Mouse (Mus musculus): Measurements from ENCODE around the gene Ncapg2.

Ncapg2 gene

DNA sequence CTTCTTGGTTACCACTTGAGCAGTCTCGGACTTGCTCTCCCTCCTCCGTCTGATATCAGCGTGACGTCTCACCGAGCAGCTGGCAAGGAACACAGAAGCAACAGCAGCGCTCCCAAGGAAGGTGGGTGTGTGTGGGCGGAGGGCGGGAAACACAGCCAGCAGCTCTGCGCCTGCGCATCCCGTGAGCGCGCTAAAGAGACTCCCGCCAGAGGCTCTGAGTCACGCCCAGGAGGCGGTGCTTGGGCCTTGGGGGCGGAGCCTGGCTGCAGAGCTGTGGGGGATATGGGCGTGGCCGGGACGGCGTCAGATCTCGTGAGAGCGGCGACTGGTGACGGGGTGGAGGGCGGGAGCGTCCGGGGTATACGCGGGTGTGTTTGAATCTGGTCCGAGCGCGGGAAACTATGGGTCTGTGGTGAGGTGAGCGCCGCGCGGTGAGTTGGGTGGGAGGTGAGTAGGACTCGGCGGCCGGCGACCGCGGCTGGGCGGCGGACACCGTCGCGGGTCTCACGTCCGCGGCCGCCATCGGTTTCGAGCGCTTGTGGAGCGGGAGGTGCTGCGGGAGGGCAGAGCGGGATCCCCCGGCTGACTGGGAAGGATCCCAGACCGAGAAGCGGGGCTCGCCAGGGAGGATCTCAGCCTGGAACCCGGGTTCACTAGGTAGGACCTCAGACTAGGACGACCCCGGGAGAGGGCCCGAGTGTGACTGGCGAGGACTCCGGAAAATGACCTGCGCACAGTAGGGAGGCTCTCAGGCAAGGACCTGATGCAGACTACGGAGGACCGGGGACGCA is at the start of gene Ncapg2:
Ncapg2 (plus strand) TSS at position 358 of the 791 bp plus-strand sequence.
- peak; percentile 97 to 99 for DNase-seq

DNA sequence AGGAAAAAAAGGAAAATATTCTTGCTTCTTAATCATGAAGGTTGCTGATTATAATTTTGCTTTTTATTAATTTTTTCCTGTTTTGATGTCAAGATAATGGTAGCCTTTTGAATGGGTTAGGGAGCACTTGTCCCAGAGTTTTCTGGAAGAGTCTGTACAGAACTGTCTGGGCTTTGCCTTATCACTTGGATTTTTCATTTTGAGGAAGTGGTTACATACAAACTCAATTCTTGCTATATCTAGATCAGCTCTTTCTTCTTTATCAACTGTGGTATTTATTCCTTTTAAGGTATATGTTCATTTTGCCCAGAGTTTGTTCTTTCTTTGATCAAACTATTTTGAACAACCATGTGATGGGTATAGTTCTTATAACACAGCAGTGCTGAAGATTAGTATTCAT is 43.1 kb upstream of the Ncapg2 start:
- no peak for DNase-seq

DNA sequence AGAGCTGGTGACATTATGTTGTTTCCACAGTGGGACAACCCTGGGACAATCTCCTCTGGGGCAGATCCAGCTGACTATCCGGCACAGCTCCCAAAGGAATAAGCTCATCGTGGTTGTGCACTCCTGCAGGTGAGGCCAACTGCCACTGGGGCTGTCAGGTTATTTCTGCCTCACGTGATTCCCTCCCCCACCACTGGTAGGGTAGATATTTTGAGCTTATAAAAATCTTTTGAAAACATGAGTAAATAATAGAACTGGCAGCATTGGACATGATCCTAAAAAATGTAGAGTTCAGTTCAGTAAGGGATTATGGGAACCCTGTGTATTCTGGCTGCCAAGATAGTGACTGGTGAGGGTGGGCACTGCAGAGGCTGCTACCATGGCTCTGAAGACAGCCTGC is 38.3 kb upstream of the Ncapg2 start:
- DNase-seq = no peak

DNA sequence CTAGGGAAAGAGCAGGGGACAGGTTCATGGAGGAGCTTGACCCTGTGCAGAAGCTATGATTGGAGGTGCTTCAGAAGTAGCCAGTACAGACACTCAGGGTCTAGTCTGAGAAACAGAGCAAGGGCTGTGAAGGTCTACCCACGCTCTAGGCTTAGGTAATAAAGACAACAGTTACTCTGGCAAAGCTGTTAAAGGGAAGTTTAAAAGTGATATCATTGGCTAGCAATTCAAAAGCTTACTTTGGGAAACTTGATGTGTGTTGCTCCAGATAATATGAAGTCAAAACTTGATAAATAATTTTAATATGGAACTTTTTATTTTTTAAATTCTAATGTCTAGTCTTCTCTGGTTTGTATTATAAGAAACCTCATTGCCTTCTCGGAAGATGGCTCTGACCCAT is 37.9 kb upstream of the Ncapg2 start:
- no peak for DNase-seq

DNA sequence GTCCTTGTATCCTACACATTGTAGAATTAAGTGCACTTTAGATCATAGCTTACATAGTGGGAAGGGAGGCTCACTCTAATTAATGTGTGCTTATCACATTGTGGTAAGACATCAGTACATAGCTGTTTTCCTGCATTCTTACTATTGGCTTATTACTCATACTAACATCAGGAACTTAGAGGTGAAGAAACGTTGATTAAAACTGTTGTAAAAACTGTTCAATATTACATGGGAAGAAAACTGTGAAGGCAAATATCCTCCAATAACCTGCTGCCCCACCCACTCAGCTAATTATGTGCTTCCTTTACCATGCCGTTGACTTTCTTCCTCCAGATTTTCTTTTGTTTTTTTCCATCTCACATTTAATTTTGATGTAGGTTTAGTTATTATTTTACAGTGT is 36.3 kb upstream of the Ncapg2 start:
- no peak for DNase-seq

DNA sequence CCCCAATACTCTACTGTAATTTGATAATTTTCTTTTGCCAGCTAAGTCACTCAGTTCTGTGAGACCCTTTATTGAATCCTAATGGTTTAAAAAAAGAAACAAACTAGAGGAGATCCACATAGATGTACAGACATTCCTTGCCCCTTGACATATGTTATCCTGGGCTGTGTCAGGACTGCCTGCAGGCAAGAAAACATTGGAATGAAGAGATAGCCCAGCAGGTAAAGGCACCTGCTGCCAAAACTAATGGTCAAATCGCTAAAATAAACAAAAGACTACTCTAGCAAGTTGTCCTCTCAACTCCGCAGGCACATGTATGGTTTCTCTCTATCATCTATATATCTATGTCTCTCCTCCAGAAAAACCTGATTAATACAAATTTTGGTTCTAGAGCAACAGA is 22.1 kb upstream of the Ncapg2 start:
- peak; percentile 61 to 63 for DNase-seq

DNA sequence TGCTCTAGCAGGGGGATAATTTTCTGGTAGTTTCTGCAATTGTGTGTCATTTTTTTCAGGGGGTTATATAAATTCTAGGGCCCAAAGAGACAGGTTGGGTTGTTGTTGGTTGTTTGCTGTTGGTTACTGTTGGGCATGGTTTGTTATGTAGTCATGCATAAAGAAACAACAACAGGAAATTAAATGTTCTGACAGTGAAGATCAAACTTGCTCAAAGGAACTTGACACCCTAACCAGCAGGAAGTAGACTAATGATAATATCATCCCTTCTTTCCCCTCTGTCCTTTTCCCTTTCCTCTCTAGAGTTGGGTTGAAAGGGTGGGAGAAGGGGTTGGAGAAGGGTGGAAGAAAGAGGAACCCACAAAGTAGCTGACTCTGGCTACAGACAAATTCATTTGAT is 21.2 kb upstream of the Ncapg2 start:
- no peak for DNase-seq

GRCm38 (mm10) chr12:116386802-116387201 is 18.4 kb upstream of the Ncapg2 start:
- DNase-seq = no peak

- no peak for DNase-seq
These were observed 15.3 kb upstream of the Ncapg2 start for GRCm38 (mm10) chr12:116389868-116390267.

DNA sequence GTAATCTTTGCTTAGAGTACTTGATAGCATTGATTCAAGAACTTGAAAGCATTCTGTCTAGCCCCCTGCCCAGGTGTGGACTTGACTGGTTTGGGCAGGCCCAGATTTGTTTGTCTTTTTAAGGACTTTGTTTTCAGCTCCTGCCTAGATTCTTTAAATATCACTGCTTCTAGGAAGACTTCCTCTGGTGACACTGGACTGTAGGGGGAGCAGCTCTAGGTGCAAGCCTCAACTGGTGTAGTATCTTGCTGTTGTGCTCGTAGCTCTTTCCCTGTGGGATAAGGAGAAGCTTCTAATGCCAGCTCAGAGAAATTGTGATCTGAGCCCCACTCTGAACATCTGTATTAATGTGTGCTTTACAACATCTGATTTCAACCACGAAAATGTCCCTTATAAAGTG is 10.9 kb upstream of the Ncapg2 start:
- DNase-seq = no peak

GRCm38 (mm10) chr12:116395312-116395711 is 9.9 kb upstream of the Ncapg2 start:
- DNase-seq = no peak

- DNase-seq = no peak
These were observed 9.0 kb upstream of the Ncapg2 start for GRCm38 (mm10) chr12:116396072-116396695.

DNA sequence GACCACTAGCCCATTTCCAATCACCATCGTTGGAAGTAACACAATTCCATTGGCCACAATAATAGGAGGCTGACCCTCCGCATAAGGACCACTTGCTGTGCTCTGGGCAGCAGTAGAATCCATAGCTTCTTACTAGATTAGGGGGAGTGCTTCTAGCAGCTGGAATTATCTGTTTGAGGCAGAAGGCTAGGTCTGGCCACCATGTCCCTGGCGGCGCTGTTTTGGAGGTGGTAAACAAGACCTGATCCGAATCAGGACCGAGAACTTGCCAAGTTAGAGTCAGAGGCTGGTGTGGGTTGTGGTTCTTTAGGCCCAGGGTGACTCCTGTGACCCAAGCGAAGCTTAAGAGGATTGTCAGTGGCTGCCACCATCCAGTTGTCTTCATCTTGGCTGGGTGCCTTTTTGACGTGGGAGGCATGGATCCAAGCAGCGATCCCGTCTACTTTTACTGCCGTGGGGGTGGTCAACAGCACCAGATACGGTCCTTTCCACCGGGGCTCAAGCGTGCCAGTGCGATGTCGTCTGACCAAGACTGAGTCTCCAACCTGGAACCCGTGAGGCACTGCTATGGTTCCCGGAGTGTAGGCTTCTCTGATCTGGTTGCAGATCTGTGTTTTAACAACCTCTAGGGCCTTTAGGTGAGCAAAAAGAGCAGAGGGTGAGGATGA is 1.1 kb upstream of the Ncapg2 start:
- peak; percentile 12 to 26 for DNase-seq

- no peak for DNase-seq
These were observed 594 bp downstream of the Ncapg2 start for GRCm38 (mm10) chr12:116405836-116406155.

DNA sequence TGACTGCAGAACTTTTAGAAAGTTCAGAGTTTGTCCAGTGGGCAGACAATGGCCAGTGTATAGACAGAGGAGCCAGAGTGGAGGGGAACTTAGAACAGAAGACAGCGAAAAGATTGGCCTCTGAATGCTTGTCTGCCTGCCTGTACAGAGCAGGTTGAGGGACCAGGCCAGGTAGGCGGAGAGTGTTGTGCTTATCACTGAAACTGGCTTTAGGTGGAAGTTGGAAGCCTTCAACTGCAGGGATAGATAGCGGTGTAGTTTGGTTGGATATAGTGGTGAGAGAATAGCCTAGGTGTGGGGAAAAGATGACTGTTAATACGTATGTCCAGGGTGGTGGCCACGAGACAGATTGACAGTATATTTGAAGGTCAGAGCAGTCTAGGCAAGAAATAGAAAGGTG is 2.7 kb downstream of the Ncapg2 start:
- no peak for DNase-seq

GRCm38 (mm10) chr12:116414941-116415340 is 9.7 kb downstream of the Ncapg2 start:
- no peak for DNase-seq

- no peak for DNase-seq
These were observed 11.3 kb downstream of the Ncapg2 start for GRCm38 (mm10) chr12:116416514-116416913.

DNA sequence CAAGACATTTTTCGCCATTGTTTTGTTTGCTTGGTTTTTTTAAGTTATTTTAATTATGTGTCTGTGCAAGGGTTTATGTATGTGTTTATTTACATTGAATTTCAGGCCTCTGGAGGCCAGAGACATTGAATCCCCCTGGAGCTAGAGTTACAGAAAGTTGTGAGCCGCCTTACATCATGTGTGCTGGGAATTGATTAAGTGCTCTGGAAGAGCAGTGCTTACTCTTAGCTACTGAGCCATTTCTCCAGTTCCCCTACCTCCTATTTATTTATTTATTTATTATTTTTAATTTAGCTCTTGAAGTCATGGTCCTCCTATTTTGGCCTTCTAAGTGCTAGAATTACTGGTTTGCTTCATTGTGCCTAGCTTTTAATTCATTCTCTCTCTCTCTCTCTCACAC is 16.5 kb downstream of the Ncapg2 start:
- no peak for DNase-seq

DNA sequence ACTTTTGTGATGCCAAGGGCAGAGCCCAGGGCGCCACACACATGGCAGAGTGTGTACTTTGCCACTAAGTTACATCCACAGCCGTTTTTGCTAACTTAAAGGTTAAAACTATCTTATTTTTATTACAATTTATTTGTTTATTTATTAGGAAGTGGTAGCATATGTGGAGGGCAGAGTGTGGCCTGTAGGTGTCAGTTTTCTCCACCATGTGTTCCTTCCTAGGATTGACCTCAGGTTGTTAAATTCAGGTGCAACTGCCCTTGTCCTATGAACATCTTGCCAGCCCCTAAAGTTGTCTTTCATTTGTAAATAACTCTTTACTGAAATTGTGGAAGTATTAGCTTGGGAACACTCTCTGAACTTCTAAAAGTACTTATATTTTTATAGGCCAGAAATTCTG is 20.2 kb downstream of the Ncapg2 start:
- no peak for DNase-seq

DNA sequence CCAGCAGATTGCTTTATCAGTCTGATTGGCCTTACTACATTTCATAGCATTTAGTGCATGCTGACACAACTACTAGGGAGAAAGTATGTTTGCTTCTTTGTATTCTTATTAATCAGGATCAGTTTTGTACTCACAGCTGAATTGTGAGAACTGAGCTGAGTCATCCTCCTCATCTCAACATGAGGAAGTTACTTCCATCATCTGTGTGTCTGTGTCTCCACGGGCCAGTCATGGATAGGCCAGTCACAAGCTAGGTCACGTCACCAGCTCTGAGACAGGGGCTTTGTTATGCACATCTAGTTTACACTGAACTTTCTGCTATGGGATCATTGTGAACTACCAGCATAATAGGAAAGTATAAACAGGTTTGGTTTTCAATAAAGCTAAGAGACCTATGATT is 28.5 kb downstream of the Ncapg2 start:
- no peak for DNase-seq

GRCm38 (mm10) chr12:116435232-116435631 is 30.0 kb downstream of the Ncapg2 start:
- DNase-seq = no peak

- DNase-seq = no peak
These were observed 30.9 kb downstream of the Ncapg2 start for GRCm38 (mm10) chr12:116436125-116436524.

DNA sequence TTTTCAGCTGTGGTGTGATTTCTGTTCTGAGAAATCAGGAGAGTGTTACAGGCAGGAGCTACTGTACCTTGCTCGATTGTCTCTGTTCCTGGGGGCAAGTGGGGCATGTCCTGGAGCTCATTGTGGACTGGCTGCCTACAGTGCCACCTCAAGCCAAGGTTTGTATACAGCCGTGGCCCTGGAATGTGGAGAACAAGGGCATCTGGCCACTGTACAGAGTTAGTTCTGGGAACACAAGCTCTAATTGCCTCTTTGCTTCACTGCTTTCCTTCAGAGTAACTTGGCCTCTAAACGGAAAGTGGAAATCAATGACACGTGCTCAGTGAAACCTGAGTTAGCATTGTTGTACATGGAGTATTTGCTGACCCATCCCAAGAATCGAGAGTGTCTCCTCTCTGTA is 33.4 kb downstream of the Ncapg2 start:
- no peak for DNase-seq

GRCm38 (mm10) chr12:116442184-116442583 is 37.0 kb downstream of the Ncapg2 start:
- DNase-seq = no peak
